Mouse (Mus musculus): ENCODE measurements around the gene Tbc1d17. TPM values are rescaled to one million over a fixed set of nuclear protein-coding genes. Genes with fewer than 3 reads are reported as not detected.

Gene Tbc1d17
- 10 to 100 TPM; 64.4 to 67.5 TPM for total RNA-seq (2021)
- long read RNA-seq, experiment 1, full-length matches to known transcripts = 78 of 107 reads
- long read RNA-seq, experiment 1, partial matches to known transcripts = 3 of 107 reads
- long read RNA-seq, experiment 1, other reads (novel, unspliced or antisense) = 26 of 107 reads
- long read RNA-seq, experiment 2, full-length matches to known transcripts = 46 of 82 reads
- long read RNA-seq, experiment 2, partial matches to known transcripts = 7 of 82 reads
- long read RNA-seq, experiment 2, other reads (novel, unspliced or antisense) = 29 of 82 reads

DNA sequence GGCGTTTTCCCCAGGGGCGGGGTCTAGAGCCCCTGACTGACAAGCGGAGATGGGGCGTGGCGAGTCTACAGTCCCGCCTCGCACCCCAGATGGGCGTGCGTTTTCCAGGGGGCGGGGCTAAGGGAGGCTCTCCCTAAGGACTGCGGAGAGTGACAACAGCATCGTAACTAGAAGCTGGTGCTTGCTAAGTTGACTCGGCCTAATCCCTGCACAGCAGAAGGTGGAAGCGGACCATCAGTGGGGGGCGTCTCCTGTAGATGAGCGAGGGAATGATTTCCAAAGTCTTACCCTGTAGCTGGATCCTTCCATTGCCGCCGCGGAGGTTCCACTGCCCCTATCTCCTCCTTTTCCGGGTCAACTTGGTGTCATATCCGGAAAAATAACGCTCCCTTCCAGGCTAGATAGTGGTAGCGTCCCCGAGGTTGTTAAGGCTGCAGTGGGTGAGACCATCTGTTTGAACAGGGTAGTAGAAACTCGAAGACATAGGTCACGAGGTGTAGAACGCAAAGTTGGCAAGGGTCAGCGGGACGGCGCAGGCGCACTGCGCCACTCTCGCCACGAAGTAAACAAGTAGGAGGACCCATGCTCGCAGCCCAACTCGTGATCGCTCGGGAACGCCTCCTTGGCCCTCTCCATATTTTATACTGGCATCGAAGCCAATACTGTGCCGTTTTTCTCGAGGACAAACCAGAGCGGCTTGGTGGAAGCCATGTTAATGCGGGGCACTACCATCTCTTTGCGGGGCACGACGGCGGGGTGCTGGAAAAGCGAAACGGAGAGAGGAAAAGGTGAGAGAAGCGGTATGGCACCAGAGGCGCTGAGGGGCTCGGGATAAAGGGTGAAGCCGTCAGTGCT, at the start of gene Tbc1d17, which contains the start of gene Akt1s1:
Gene Tbc1d17 (minus strand): TSS at position 519 of the 855 bp plus-strand sequence.
Gene Akt1s1 (plus strand): TSS at position 431 of the 855 bp plus-strand sequence.
- H3K27ac ChIP-seq = peak within 1 kb of the TSS; percentile 99
- intact Hi-C loops (cut with DNase I) = loop anchor here (1.0 to 2.0 kb wide), 2 partner anchors 30 to 44 kb away; partner anchors contain the start of gene Med25
- DNase-seq (ENCODE audit: extremely low spot score in 1 of 2, low spot score in 2 of 2) = peak; percentile 98 to 99
- no peak for TF ChIP-seq CTCF (IDR thresholded peaks at IDR 0.05)
- H3K4me3 ChIP-seq = peak within 1 kb of the TSS; percentile 68

DNA sequence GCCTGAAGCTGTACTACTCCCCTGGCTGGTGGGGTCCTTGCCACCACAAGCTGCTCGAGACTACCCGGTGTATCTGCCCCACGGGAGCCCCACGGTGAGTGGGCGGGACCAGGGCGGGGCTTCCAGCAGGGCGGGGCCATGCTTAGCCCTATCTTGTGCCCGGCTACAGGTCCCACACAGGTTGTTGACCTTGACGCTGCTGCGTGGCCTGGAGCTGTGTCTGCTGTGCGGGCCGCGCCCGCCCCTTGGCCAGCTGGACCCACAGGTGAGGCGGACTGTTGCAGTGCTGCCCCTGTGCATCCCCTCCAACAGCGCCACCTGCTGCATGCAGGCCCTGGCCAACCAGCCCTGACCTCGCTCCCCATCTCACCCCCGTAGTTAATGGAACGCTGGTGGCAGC, 49.7 kb upstream of the Tbc1d17 start:
- H3K27ac ChIP-seq = no peak overlapping the region; the same call in 1 of the 2 replicates
- intact Hi-C loops (cut with DNase I) = no loop called here
- no peak for DNase-seq (ENCODE audit: extremely low spot score in 1 of 2, low spot score in 2 of 2)

DNA sequence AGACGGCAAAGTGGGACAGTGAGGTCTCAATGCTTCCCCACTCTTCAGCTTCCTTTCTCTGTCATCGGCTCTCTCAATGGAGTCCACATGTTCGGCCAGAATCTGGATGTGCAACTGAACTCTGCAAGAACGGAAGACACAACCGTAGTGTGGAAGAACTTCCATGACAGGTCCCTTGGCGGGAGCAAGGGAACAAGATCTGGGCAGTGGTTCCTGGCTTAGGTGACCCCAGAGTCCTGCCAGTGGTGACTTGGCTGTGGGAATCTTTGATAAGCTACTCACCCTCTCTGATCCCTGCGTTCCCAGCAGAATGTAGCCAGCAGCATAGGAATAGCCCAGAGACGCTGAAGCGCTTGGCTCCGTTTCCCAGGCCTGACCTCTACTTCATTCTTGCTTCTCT, 47.6 kb upstream of the Tbc1d17 start:
- intact Hi-C loops (cut with DNase I) = loop anchor here (1.0 kb wide), 1 partner anchor 27 kb away; the partner anchor contains the start of gene Ptov1
- TF ChIP-seq CTCF (IDR thresholded peaks at IDR 0.05) = no peak
- Histone ChIP-seq H3K27ac (peak overlapping the region; percentile 93), H3K4me3 (peak overlapping the region; percentile 59)
- no peak for DNase-seq (ENCODE audit: extremely low spot score in 1 of 2, low spot score in 2 of 2)

More for the DNA sequence above, 49.7 kb upstream of the Tbc1d17 start:
- no peak overlapping the region for H3K4me3 ChIP-seq
- TF ChIP-seq CTCF (IDR thresholded peaks at IDR 0.05) = peak; percentile 27

DNA sequence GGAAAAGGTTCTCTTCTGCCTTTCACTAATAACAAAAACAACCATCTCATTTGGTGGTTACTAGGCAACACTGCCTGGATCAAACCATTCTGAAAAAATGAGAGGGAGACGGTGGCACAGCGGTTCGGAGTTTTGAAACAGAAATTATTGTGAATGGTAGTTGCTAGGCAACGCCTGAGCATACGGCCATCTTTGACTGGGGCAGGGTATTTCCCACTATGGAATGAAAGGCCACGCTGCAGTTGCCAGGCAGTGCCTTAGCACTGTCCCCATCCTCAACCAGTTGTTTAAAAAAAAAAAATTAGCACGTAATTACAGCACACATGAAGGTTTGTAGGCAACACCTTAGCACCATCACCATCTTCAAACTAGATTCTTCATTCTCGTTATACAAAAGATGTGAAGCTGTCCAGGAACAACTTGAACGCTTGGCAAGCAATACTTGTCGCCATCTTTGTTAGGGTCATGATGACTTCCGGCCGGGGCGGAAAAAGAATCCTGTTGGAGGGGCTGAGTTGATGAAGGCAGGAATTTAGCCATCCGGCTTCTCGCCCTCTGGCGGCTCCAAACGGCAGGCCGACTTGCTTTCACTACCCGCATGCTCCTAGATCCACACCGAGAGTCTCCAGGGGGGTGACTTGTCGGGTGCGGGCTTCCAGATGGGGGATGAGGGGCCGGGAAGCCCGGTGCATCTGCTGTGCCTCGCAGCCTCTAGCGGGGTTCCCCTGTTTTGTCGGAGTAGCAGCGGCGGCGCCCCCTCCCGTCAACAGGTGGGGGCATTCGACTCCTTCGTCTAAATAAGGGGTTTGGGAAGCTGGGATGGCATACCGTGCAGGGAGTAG, 46.9 kb upstream of the Tbc1d17 start, which contains the start of gene Fuz:
Gene Fuz (plus strand): TSS at position 487 of the 842 bp plus-strand sequence.
- Histone ChIP-seq H3K4me3 (peak within 1 kb of the TSS; percentile 59), H3K27ac (peak within 1 kb of the TSS; percentile 93)
- TF ChIP-seq CTCF (IDR thresholded peaks at IDR 0.05) = peak; percentile 76
- intact Hi-C loops (cut with DNase I) = loop anchor here (1.0 kb wide), 1 partner anchor 27 kb away; the partner anchor contains the start of gene Ptov1
- DNase-seq (ENCODE audit: extremely low spot score in 1 of 2, low spot score in 2 of 2) = peak; percentile 86 to 90

DNA sequence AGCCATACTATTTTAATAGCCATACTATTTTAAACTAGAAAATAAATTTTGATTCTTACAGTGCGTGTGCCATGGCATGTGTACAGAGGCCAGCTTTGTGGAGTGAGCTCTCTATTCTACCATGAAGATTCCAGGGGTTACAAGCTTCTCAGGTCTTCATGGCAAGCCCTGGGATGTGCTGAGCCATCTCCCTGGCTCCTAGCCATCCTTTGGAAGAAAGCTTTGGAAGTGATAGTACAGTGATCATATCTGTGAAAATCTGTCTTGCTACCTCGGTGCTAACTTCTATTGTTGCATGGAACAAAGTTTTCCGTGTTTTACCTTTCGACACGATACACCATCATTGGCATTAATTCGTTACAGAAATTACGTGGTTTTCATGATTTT, 46.3 kb upstream of the Tbc1d17 start:
- Histone ChIP-seq H3K4me3 (peak overlapping the region; percentile 59), H3K27ac (peak overlapping the region; percentile 93)
- DNase-seq (ENCODE audit: extremely low spot score in 1 of 2, low spot score in 2 of 2) = no peak
- TF ChIP-seq CTCF (IDR thresholded peaks at IDR 0.05) = no peak
- intact Hi-C loops (cut with DNase I) = no loop called here

DNA sequence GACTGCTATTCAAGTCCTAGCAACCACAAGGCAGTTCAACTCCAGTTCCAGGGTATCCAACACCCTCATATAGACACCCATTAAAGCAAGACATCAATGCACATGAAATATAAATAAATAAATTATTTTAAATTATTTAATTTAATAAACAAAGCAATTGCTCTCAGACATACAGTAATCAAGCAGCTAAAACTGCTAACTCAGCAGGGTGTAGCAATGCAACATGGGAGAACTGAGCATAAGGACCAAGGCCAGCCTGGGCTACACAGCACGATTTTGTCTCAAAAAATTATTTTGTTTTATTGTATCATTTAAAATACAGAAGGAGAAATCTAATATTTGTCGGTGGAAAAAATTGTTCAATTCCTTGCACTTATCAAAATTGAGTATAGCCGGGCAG, 45.3 kb upstream of the Tbc1d17 start:
- no peak for TF ChIP-seq CTCF (IDR thresholded peaks at IDR 0.05)
- H3K27ac ChIP-seq = peak overlapping the region; percentile 100
- no peak overlapping the region for H3K4me3 ChIP-seq
- no peak for DNase-seq (ENCODE audit: extremely low spot score in 1 of 2, low spot score in 2 of 2)
- intact Hi-C loops (cut with DNase I) = no loop called here

DNA sequence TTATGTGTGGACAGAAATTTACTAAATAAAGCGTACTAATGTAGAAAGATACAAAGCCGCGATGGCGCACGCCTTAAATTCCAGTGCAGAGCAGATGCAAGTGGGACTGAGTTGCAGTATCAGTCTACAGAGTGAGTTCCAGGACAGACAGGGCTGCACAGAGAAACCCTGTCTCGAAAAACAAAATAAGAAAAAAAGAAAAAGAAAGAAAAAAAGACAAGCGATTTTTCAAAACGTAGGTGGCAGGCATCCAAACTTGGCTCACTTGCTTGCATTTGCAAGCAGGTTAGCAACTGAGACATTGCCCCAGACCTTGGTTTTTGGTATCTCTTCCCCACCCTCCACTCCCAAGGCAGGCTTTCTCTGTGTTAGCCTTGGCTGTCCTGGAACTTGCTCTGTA, 44.3 kb upstream of the Tbc1d17 start:
- Histone ChIP-seq H3K4me3 (peak overlapping the region; percentile 89), H3K27ac (peak overlapping the region; percentile 100)
- DNase-seq (ENCODE audit: extremely low spot score in 1 of 2, low spot score in 2 of 2) = no peak
- no peak for TF ChIP-seq CTCF (IDR thresholded peaks at IDR 0.05)
- intact Hi-C loops (cut with DNase I) = no loop called here

DNA sequence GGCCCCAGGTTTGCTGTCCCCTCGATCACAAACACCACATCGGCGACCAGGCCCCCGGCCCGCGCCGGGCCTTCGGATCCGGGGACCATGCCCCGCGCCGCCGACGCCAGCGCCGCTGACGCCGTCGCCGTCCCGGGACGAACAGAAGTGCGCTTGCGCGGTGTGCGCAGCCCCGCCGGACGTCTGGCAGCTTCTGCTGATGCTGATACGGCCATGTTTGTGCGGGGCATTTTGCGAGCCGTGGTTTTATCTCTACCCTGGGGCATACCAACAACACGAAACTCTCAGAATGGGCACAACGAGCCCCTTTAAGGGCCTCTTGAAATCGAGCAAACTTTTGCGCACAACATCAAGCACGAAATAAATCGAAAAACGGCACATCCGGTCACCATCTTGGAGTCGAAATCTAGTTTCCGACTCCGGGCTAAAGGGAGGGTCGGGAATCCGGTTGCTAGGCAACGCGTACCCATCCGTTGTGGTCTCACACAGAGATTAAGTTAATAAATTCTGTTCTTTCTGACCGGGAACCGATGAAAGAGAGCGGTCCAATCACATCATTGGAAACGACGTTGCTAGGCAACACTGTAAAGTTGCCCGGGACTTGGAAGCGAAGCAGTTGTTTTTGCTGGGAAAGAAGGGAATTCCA, 43.5 kb upstream of the Tbc1d17 start, which contains the start of gene Med25:
Gene Med25 (minus strand): TSS at position 437 of the 646 bp plus-strand sequence.
- Histone ChIP-seq H3K4me3 (peak within 1 kb of the TSS; percentile 89), H3K27ac (peak within 1 kb of the TSS; percentile 100)
- peak; percentile 85 to 90 for DNase-seq (ENCODE audit: extremely low spot score in 1 of 2, low spot score in 2 of 2)
- intact Hi-C loops (cut with DNase I) = loop anchor here (1.0 kb wide), 1 partner anchor 43 kb away; the partner anchor contains the start of gene Tbc1d17
- TF ChIP-seq CTCF (IDR thresholded peaks at IDR 0.05) = no peak

DNA sequence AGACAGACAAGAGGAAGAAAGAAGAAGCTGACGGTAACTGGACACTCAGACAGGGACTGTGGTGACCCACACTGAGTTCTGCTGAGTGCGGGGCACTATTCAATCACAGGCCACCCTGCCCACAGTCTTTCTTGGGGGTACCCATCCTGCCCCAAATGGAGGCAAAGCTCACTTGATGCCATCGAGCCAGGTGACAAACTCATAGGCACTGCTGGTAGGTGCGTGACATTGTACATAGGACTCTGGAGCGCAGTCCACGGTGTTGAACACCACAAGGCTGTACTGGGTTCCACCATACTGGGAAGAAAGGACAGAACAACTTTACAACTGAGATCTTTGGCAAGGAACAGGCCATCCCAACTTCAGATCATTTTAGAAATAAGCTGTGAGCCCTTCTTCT, 42.7 kb upstream of the Tbc1d17 start:
- H3K27ac ChIP-seq = peak overlapping the region; percentile 100
- intact Hi-C loops (cut with DNase I) = loop anchor here (1.0 kb wide), 1 partner anchor 42 kb away; the partner anchor contains the start of gene Tbc1d17
- DNase-seq (ENCODE audit: extremely low spot score in 1 of 2, low spot score in 2 of 2) = no peak
- TF ChIP-seq CTCF (IDR thresholded peaks at IDR 0.05) = no peak
- H3K4me3 ChIP-seq = peak overlapping the region; percentile 89

DNA sequence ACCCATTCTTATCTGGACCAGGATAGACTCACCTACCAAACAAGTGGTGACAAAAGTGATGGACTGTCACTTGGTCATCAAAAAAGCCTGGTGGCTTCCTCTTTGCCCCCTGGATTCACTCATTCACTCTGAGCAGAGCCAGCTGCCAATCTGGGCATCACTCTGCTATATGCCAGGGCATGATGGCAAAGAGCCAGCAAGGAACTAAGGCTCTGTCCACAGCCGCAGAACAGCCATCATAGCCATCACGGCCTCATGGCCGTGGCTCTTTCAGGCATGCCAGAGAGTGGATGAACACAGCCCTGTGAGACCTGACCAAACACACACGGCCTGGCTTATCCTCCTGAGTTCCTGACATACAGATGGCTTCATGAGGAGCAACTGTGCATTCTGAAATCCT, 41.9 kb upstream of the Tbc1d17 start:
- TF ChIP-seq CTCF (IDR thresholded peaks at IDR 0.05) = no peak
- H3K27ac ChIP-seq = no peak overlapping the region
- intact Hi-C loops (cut with DNase I) = no loop called here

More for the DNA sequence above, 41.9 kb upstream of the Tbc1d17 start:
- DNase-seq (ENCODE audit: extremely low spot score in 1 of 2, low spot score in 2 of 2) = no peak
- H3K4me3 ChIP-seq = peak overlapping the region; percentile 89; the same call in 1 of the 2 replicates

Data from left cerebral cortex, adult 2 months (tissue).